Mouse (Mus musculus): ENCODE results near the gene Tmem63a. TPM values are rescaled to one million over a fixed set of nuclear protein-coding genes. Genes with fewer than 3 reads are reported as not detected.
"Not testable (repeated sequence)": the region's sequence is repeated elsewhere in the genome, so short reads cannot be mapped to it uniquely, and the experiment has no call there.

Gene Tmem63a
- polyA plus RNA-seq, 1 experiment: 6.7 TPM

DNA sequence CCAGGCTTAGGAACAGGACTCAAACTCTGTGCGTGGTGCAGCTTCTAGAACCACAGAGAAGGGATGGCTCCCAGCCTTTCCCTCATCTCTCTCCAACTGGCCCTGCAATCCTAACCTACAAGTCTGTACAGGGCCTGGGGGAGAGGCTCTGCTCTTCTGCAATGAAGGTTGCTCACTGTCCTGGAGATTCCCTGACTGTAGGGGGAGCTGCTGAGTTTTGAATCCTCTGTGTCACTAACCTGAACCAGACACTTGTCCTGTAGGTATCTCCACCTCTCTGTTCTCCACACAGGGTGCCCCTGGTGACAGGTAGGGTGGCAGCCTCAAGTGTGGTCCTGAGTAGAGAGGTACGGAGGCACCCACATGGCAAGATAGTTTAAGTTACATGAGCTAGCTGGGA lies 38.3 kb downstream of the Tmem63a start:
- 0 out of 2 replicates have a peak, but pooled peaks cover 7% of the 10 kb centered on the region for H3K9me3 ChIP-seq
- H3K27me3 ChIP-seq (replicated peaks): peaks cover 22% of the 10 kb centered on the region
- no peak overlapping the region for H3K4me3 ChIP-seq (replicated peaks)
- H3K36me3 ChIP-seq (replicated peaks; ENCODE audit: low read length): peaks cover 14% of the 10 kb centered on the region
- H3K4me1 ChIP-seq: peaks cover 26% of the 10 kb centered on the region
- TF ChIP-seq FLI1 (IDR thresholded peaks at IDR 0.05; ENCODE audit: low read length): no peak
- TF ChIP-seq GATA1 (IDR thresholded peaks at IDR 0.05; ENCODE audit: borderline replicate concordance, low read length): no peak

DNA sequence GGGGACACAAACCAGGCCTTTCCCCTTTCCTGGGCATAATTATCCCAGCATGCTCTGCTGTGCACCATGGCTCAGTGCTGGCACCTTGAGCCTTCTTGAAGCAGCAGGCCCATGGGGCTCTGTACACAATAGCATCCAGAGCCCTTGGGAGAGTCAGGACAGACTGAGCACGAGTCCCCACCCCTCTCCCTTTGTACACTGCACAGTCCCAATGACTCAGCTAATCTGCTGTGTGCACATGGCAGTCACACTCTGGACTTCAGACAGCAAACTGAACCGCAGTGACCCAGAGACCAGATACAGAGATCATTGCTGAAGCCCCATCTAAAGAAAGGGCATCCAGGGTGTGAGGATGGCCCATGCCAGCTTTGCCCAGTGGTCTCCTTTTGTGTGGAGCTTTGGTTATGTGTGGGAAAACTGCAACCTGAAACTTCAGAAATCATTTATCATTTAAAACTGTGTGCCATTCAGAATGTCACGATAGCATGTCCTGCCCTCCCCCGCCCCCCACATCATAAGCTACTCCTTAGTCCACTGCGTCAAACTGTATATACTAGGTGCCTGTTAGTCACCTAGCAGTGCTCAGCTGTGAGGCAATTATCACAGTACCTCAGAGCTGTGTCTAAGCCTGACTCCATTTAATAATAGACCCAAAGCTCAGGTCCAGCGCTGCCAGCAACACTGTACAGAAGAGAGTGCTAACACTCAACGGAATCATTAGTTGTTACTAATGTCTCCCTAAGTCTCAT lies 39.3 kb downstream of the Tmem63a start:
- H3K4me3 ChIP-seq (replicated peaks); H3K9me3 ChIP-seq; H3K36me3 ChIP-seq (replicated peaks; ENCODE audit: low read length): not testable (repeated sequence)
- Histone ChIP-seq H3K4me1 (peaks cover 16% of the 10 kb centered on the region), H3K27me3 (replicated peaks) (peaks cover 24% of the 10 kb centered on the region)

DNA sequence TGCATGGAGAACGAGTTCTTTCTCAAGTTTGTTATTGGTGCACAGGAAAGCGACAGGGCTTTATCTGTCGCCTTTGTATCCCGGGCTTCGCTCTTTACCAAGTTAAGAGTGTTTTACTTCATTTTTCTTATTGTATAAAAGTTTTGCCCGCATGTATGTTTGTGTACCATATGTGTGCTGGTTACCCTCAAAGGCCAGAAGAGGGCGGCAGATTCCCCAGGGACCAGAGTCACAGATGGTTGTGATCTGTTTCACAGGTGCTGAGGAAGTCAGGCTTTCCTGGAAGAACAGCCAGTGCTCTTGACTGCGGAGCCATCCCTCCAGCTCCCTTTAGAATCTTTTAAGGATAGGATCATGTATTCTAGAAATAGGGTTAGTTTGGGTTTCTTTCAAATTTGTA lies 44.6 kb downstream of the Tmem63a start:
- TF ChIP-seq GATA1 (IDR thresholded peaks at IDR 0.05; ENCODE audit: borderline replicate concordance, low read length): no peak
- no peak for TF ChIP-seq FLI1 (IDR thresholded peaks at IDR 0.05; ENCODE audit: low read length)
- Histone ChIP-seq H3K9me3 (peaks cover 11% of the 10 kb centered on the region), H3K4me3 (replicated peaks) (no peak overlapping the region), H3K27me3 (replicated peaks) (peaks cover 48% of the 10 kb centered on the region), H3K36me3 (replicated peaks; ENCODE audit: low read length) (no peaks in the 10 kb centered on the region), H3K4me1 (peaks cover 9% of the 10 kb centered on the region)

DNA sequence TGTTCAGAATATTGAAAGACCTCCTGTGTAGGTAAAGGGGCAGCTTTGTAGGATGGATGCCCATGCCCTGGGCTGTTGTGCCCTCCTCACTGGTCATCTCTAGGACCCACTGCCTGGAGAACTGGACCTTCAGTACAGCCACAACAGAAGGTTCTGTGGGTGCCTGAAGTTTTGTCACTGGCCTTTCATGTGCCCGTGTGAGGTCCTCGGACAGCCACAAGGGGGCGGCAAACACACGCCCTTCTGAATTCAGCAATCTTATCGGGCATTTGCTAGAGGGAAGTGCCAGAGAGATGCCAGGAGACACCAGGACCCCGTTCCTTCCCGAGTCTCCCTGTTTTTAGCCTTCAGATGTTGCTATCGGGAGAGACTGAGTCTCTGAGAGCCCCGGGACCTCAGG lies 45.6 kb downstream of the Tmem63a start:
- Histone ChIP-seq H3K27me3 (replicated peaks) (peaks cover 54% of the 10 kb centered on the region), H3K4me1 (peaks cover 12% of the 10 kb centered on the region), H3K9me3 (peaks cover 11% of the 10 kb centered on the region), H3K36me3 (replicated peaks; ENCODE audit: low read length) (no peaks in the 10 kb centered on the region), H3K4me3 (replicated peaks) (peak overlapping the region; percentile 62)
- TF ChIP-seq FLI1 (IDR thresholded peaks at IDR 0.05; ENCODE audit: low read length) (no peak), GATA1 (IDR thresholded peaks at IDR 0.05; ENCODE audit: borderline replicate concordance, low read length) (no peak)

DNA sequence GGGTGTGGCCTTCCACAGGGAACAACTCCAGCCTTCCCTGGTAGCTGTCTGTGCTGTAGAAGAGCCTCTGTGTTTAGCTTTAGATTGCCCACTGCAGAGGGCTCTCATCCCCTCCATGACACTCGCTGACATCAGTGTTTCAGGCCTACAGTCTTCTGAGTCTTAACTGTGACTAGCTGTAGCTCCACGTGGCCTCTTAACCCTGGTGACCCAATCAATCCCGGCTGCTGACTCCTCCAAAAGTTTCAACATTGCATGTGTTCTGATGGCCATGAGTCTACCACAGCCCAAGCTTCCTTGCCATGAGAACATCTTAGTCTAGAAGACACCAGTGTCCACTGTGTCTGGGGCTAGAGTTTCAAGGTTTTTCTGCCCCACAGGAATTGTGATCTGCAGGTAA lies 48.5 kb downstream of the Tmem63a start:
- no peak overlapping the region for H3K4me3 ChIP-seq (replicated peaks)
- H3K36me3 ChIP-seq (replicated peaks; ENCODE audit: low read length): no peaks in the 10 kb centered on the region
- TF ChIP-seq GATA1 (IDR thresholded peaks at IDR 0.05; ENCODE audit: borderline replicate concordance, low read length): no peak
- TF ChIP-seq FLI1 (IDR thresholded peaks at IDR 0.05; ENCODE audit: low read length): no peak
- H3K4me1 ChIP-seq: peaks cover 12% of the 10 kb centered on the region
- H3K27me3 ChIP-seq (replicated peaks): peaks cover 63% of the 10 kb centered on the region
- H3K9me3 ChIP-seq: peaks cover 7% of the 10 kb centered on the region

DNA sequence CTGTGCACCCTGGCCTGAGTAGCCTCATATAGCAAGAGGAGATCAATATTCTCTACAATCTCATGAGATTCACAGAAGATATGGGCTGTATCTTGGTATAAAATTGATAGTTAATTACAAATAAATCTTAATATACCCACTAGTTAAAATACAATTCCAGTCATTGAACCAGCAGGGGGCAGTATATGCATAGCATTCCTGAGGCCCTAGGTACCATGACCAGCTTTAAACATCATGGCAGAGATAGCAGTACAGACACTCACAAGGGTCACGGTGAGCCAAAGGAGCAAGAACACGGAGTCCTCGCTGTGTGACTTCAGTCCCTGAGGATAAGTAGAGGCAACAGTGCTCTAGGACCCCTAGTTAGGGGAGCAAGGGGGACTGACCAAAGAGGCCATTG lies 50.0 kb downstream of the Tmem63a start:
- Histone ChIP-seq H3K9me3 (no peaks in the 10 kb centered on the region), H3K4me3 (replicated peaks) (no peak overlapping the region), H3K27me3 (replicated peaks) (peaks cover 70% of the 10 kb centered on the region), H3K36me3 (replicated peaks; ENCODE audit: low read length) (no peaks in the 10 kb centered on the region), H3K4me1 (peaks cover 12% of the 10 kb centered on the region)
- TF ChIP-seq FLI1 (IDR thresholded peaks at IDR 0.05; ENCODE audit: low read length) (no peak), GATA1 (IDR thresholded peaks at IDR 0.05; ENCODE audit: borderline replicate concordance, low read length) (no peak)

DNA sequence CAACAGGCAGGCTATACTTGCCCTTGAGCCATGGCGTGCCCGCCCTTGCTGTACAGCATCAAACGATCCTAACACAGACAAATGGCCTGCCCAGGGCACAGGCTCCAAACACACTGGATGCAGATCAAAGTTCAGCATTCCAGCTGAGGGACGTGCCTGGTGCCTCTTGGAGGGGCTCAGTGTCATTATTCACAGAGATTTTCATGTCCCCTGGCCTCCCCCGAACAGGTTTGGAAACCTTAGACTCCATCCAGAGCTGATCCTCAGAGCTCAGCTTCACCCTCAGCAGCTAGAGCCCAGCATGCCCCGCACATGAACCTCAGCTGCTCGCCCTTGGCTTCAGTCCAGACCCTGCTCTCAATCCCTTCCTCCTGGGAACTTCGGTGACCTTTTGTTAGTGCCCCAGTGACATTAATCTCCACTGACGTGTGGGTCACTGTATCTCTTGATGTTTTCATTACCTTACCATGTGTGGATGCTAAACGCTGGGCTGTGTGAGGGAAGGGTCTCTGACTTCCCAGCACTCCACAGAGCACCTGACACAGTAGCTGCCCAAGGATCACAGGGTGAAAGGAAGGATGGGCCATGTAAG lies 58.5 kb downstream of the Tmem63a start:
- no peak overlapping the region for H3K4me3 ChIP-seq (replicated peaks)
- TF ChIP-seq GATA1 (IDR thresholded peaks at IDR 0.05; ENCODE audit: borderline replicate concordance, low read length): no peak
- TF ChIP-seq FLI1 (IDR thresholded peaks at IDR 0.05; ENCODE audit: low read length): no peak
- peaks cover 76% of the 10 kb centered on the region for H3K27me3 ChIP-seq (replicated peaks)
- peaks cover 10% of the 10 kb centered on the region for H3K4me1 ChIP-seq
- no peaks in the 10 kb centered on the region for H3K9me3 ChIP-seq
- H3K36me3 ChIP-seq (replicated peaks; ENCODE audit: low read length): no peaks in the 10 kb centered on the region

DNA sequence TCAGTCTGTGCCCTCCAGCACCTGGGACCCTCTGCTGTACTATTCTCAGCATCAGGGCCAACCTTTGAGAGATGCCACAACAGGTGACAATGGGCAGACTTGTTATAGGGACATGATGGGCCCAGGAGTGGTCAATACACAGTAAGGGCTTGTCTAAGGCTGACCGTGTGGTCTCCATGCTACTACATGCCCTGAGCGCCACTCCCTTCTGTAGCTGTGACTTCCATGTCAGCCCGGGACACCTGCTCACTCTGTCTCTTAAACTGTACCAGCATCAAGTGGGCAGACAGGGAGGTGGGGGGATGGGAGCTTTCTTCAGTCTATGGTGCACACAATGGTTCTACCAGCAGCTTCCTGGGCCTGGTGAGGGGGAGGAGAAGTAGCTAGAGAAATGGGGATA lies 59.1 kb downstream of the Tmem63a start:
- peaks cover 10% of the 10 kb centered on the region for H3K4me1 ChIP-seq
- TF ChIP-seq GATA1 (IDR thresholded peaks at IDR 0.05; ENCODE audit: borderline replicate concordance, low read length): no peak
- no peak for TF ChIP-seq FLI1 (IDR thresholded peaks at IDR 0.05; ENCODE audit: low read length)
- H3K9me3 ChIP-seq: no peaks in the 10 kb centered on the region
- no peak overlapping the region for H3K4me3 ChIP-seq (replicated peaks)
- peaks cover 73% of the 10 kb centered on the region for H3K27me3 ChIP-seq (replicated peaks)
- no peaks in the 10 kb centered on the region for H3K36me3 ChIP-seq (replicated peaks; ENCODE audit: low read length)

DNA sequence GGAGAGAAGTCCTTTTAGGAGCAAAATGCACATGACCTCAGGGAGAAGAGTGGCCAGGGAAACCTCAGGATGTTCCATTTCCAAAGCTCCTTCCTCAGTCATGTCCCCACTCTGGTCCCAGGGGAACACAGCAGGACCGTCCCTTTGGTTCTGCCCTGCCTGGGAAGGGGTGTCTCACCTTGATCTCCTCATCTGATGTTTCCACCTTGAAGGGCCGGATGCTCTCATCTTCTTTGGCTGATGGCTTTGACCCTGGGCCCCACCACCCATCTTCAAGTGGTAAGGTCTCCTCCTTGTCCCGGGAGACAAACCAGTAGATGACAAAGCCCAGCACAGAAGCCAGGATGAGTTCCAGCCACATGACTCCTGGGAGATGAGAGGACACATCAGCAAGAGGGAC lies 59.5 kb downstream of the Tmem63a start:
- no peak overlapping the region for H3K4me3 ChIP-seq (replicated peaks)

DNA sequence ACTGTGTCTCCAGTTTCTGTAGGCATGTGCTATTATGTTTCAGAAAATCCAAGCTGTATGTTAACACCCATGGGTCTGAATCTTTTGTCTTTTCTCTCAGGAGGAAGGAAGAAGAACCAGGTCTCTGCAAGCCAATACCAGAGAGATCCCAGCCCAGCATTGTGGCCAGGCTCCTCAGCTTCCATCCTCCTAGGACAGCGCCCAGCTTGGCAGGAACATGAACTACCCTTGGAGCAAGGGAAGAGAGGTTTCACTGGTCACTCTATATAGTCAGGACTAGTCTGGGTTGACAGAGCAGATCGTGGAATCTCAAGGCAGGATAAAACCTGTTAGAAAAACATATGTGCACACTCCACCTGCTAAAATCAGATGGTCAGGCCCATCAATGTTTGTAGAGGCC lies 61.6 kb downstream of the Tmem63a start:
- no peaks in the 10 kb centered on the region for H3K9me3 ChIP-seq
- no peaks in the 10 kb centered on the region for H3K36me3 ChIP-seq (replicated peaks; ENCODE audit: low read length)
- no peak overlapping the region for H3K4me3 ChIP-seq (replicated peaks)
- H3K27me3 ChIP-seq (replicated peaks): peaks cover 75% of the 10 kb centered on the region
- peaks cover 7% of the 10 kb centered on the region for H3K4me1 ChIP-seq
- TF ChIP-seq GATA1 (IDR thresholded peaks at IDR 0.05; ENCODE audit: borderline replicate concordance, low read length) (no peak), FLI1 (IDR thresholded peaks at IDR 0.05; ENCODE audit: low read length) (no peak)

More for the DNA sequence above, 59.5 kb downstream of the Tmem63a start:
- Histone ChIP-seq H3K36me3 (replicated peaks; ENCODE audit: low read length) (no peaks in the 10 kb centered on the region), H3K9me3 (no peaks in the 10 kb centered on the region), H3K4me1 (peaks cover 10% of the 10 kb centered on the region), H3K27me3 (replicated peaks) (peaks cover 73% of the 10 kb centered on the region)
- TF ChIP-seq GATA1 (IDR thresholded peaks at IDR 0.05; ENCODE audit: borderline replicate concordance, low read length) (no peak), FLI1 (IDR thresholded peaks at IDR 0.05; ENCODE audit: low read length) (no peak)

All from megakaryocyte, embryonic 14.5 days (primary cell).